Mouse (Mus musculus): ENCODE results near the gene Rec114.

Rec114 gene

GRCm38 (mm10) chr9:58716886-58717285, 26.9 kb downstream of the Rec114 start:
- no peak for DNase-seq (ENCODE audit: low spot score in 2 of 2)

DNA sequence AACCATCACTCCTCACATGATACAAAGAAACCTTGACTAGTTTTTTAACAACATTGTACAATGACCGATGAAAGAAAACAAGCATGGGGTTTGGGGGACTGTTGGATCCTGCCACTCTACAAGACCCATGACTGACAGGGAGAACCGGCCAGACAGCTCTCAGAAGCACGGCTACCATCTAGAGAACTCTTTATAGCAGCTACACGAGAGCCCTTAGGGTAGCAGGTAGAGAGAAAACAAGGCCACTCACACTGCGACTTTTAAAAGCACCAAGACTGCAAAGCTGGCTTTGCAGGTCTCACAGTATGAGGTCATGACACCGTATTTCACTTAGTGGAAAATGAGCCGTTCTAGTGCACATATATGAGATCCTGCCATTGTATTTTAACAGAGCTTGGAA, 33.1 kb downstream of the Rec114 start:
- no peak for DNase-seq (ENCODE audit: low spot score in 2 of 2)

GRCm38 (mm10) chr9:58709939-58710338, 33.8 kb downstream of the Rec114 start:
- DNase-seq (ENCODE audit: low spot score in 2 of 2): peak; percentile 66 to 77

DNA sequence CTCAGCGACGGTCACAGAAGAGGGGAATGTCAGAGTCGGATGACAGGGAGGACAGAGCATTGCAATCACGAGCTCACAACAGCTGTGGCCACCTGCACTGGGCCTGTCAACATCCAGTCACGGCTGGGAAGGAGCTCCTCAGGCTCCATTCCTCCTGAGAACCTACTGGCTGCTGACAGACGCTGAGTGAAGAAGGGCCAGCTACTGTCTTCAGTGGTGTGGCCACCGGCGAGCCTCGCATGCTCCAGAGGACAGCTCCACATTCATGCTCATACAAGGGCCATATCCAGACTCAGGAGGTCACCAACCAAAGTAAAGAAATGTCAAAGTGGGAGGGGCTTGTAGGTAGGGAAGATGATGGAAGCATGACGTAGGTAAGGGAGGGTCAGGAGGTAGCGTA, 36.0 kb downstream of the Rec114 start:
- no peak for DNase-seq (ENCODE audit: low spot score in 2 of 2)

DNA sequence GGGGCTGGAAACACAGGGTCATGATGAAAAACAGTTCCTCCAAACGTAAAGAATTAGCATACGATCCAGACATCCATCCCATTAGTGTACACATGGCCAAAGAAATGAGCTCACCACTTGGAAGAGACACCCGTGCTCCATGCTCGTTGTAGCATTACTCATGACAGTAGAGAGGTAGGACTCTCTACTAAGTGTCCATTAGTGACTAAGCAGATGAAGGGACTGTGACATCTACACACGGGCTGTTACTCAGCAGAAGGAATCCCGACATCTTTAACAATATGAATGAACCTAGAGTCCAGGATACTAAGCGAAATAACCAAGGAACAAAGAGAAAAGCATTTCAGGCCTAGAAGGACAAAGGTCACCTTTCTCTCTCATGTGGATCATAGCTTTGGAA, 37.7 kb downstream of the Rec114 start:
- DNase-seq (ENCODE audit: low spot score in 2 of 2): no peak

DNA sequence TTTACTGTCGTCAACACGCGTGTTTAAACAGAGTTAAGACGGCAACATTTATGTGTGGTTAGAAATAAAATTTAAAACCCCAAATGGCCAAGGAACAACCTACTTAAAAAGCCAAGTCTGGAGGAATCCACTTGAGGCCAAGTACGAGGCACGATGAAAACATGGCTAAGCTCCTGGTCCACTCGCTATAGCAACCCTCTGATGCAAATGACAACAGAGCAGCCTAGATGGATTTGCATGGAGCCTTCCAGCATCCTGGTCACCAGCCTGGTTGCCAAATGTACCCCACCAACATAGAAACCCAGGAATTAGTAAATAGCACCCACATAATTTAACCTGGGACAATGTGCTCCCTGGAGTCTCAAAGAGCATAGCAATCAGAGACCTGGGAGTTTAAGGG, 40.0 kb downstream of the Rec114 start:
- no peak for DNase-seq (ENCODE audit: low spot score in 2 of 2)

GRCm38 (mm10) chr9:58701751-58702150, 42.0 kb downstream of the Rec114 start:
- DNase-seq (ENCODE audit: low spot score in 2 of 2): no peak

DNA sequence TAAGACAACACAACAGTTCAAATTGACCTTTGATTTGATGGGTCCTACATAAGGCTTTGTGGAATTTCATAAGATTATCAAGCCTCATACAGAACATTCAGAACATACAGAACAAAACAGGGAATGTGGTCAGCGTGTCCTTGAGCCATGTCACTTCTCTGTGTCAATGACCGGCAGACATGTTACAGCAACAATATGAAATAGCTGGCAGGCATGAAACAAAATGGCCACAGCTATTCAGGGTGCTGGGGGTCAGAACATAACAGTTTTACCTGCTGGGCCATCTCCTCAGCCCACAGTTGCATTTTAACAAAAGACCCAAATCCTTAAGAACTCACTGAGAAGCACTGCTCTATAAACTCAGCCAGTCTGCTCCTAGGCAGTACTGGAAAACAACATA, 45.3 kb downstream of the Rec114 start:
- DNase-seq (ENCODE audit: low spot score in 2 of 2): no peak

GRCm38 (mm10) chr9:58691471-58691870, 52.3 kb downstream of the Rec114 start:
- no peak for DNase-seq (ENCODE audit: low spot score in 2 of 2)

GRCm38 (mm10) chr9:58690701-58691100, 53.1 kb downstream of the Rec114 start:
- DNase-seq (ENCODE audit: low spot score in 2 of 2): no peak

- DNase-seq (ENCODE audit: low spot score in 2 of 2): no peak
Measured at GRCm38 (mm10) chr9:58688076-58688475, 55.7 kb downstream of the Rec114 start.

GRCm38 (mm10) chr9:58685290-58685689, 58.5 kb downstream of the Rec114 start:
- no peak for DNase-seq (ENCODE audit: low spot score in 2 of 2)

- no peak for DNase-seq (ENCODE audit: low spot score in 2 of 2)
Measured at GRCm38 (mm10) chr9:58683372-58683771, 60.4 kb downstream of the Rec114 start.

- DNase-seq (ENCODE audit: low spot score in 2 of 2): peak; percentile 26 to 35
Measured at GRCm38 (mm10) chr9:58682106-58682505, 61.7 kb downstream of the Rec114 start.

DNA sequence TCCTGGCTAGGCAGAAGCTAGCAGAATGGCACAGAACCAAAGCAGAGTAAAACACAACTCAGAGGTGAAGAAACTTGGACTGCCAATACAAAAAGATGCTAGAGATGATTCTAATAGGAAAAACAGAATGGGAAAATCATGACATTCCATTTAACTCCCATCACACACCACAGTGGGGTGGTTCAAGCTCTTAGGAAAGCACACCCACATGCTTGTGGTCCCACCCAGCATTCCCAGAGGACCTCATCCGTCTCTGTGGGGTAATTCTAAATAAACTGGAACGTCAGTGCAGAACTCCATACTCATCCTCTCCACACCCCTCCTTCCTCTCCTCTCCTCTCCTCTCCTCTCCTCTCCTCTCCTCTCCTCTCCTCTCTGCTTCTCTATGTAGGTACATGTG, 62.4 kb downstream of the Rec114 start:
- DNase-seq (ENCODE audit: low spot score in 2 of 2): no peak

GRCm38 (mm10) chr9:58675371-58675770, 68.4 kb downstream of the Rec114 start:
- DNase-seq (ENCODE audit: low spot score in 2 of 2): no peak

- no peak for DNase-seq (ENCODE audit: low spot score in 2 of 2)
Measured at GRCm38 (mm10) chr9:58674736-58675135, 69.0 kb downstream of the Rec114 start.

GRCm38 (mm10) chr9:58672474-58672873, 71.3 kb downstream of the Rec114 start:
- no peak for DNase-seq (ENCODE audit: low spot score in 2 of 2)

DNA sequence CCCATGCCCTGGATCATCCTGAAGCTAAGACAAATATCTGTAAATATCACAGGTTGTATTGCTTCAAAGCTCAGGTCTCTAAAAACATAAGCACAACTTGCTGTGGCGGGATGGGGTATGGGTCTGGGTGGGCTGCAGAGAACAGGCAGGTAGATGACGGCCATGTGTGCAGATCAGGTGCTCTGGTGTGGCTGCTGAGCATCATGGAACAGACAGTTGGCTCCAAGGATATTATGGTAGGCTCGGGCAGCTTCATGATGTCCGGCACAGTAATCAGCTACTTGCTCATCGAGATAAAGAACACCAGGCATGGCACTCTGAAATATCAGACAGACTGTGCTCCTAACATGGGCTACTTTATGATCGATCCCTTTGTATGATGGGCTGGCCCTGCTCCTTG, 73.9 kb downstream of the Rec114 start:
- DNase-seq (ENCODE audit: low spot score in 2 of 2): no peak

GRCm38 (mm10) chr9:58669071-58669470, 74.7 kb downstream of the Rec114 start:
- DNase-seq (ENCODE audit: low spot score in 2 of 2): no peak

GRCm38 (mm10) chr9:58668171-58668570, 75.6 kb downstream of the Rec114 start:
- no peak for DNase-seq (ENCODE audit: low spot score in 2 of 2)

DNA sequence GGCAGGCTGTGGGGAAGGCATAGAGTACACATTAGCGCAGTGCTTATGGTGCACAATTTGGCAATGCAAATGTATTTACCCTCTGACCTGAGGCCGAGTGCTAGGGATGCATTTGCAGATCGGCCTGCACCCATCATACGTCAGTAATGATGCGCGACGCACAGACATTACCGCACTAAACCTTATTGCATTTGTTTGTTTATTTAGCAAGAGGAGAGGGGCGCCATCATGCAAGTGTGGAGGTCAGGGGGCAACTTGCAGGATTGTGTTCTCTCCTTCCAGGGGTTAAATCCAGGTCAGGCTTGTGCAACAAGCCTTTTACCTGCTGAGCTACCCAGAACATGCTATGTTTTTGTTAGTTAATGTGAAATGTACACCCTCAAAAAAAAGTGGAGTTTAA, 76.5 kb downstream of the Rec114 start:
- DNase-seq (ENCODE audit: low spot score in 2 of 2): no peak

- no peak for DNase-seq (ENCODE audit: low spot score in 2 of 2)
Measured at GRCm38 (mm10) chr9:58666191-58666590, 77.6 kb downstream of the Rec114 start.

DNA sequence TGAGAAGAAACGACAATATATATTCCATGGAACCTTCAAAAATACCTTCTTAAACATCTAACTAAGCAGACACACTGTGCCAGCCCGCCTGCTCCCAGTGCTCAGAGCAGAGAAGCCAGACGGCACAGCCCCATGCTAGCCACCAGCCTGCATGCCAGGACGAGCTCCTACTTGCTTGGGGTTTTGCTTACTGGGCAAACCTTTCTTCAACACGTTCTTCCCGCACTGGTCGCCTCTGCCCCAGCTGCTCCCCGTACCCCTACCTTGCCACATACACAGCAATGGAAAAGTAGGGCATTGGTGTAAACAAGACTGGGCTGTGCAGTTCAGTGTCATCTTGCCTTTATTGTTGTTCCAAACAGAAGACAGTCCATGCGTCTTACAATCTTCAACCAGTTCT, 78.3 kb downstream of the Rec114 start:
- DNase-seq (ENCODE audit: low spot score in 2 of 2): no peak

DNA sequence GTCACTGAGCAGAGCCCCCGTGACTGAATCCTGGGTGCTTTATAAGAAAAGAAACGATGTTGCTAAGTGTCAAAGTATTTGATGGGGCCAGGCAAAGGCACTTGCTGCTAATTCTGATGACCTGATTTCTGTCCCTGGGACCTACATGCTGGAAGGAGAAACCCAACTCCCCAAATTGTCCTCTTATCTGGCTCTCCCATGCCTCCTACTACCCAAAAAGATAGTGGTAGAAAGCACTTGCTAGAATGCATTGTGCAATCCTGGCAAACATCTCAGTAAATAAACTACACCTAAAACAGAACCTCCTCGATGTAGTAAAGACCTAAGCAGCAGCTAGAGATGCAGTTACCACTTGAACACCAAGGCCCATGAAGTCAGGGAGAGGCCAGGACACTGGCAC, 81.0 kb downstream of the Rec114 start:
- DNase-seq (ENCODE audit: low spot score in 2 of 2): no peak
